Mouse (Mus musculus): ENCODE data around the gene Mtf2. TPM values are rescaled to one million over a fixed set of nuclear protein-coding genes. Genes with fewer than 3 reads are reported as not detected.
"Not testable (repeated sequence)": the region's sequence is repeated elsewhere in the genome, so short reads cannot be mapped to it uniquely, and the experiment has no call there.

Mtf2 gene
- total RNA-seq, 2 experiments from 2014 or later = 50.0 to 72.6 TPM

DNA sequence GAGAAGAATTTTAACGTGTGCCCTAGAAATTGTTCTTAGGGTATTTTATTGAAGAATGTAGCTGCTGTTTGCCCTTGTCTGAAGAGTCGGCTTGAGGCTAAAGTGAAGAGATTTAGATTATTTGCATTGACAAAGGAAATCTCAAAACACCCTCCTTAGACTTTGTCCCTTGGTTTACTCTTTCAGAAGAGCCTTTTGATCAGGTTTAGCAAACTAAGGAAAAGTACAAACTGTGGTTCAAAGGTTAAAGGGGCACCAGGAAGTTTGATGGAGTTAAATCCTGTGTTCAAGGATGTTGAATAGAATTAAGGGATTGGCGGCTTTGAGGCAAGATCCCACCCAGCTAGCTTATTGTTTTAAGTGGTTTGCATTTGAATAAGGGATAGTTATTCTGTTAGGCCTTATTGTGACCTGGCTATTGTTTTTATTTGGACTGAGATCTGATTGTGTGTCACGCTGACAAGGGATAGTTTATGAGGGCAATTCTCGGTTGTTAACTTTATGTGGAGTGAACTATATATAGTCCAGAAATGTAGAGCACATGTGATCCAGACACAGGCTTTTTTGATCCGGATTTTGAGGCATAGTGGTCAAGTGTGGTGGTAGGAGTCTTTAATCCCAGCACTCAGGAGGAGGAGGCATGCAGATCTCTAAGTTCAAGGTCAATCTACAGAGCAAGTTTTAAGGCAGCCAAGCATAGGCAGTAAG lies 11.5 kb downstream of the Mtf2 start:
- no peak for ATAC-seq (replicated peaks; ENCODE audit: low FRiP score, low TSS enrichment, poor library complexity, severe bottlenecking)

DNA sequence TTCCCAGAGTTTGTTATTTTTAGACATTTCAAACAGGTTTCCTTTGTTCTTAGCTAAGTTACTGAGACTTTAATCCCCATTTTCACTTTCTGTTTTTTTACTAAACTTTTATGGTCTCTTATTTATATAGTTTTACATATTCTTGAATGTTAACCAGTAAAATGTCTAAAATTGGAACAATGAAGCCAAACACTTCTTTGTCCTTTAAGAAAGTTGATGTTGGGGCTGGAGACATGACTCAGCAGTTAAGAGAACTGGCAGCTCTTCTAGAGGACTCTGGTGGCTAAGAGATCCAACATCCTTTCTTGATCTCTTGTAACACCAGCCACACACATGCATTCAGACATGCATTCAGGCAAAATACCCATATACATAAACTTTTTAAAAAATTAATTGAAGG lies 14.1 kb downstream of the Mtf2 start:
- ATAC-seq (replicated peaks; ENCODE audit: low FRiP score, low TSS enrichment, poor library complexity, severe bottlenecking) = no peak

DNA sequence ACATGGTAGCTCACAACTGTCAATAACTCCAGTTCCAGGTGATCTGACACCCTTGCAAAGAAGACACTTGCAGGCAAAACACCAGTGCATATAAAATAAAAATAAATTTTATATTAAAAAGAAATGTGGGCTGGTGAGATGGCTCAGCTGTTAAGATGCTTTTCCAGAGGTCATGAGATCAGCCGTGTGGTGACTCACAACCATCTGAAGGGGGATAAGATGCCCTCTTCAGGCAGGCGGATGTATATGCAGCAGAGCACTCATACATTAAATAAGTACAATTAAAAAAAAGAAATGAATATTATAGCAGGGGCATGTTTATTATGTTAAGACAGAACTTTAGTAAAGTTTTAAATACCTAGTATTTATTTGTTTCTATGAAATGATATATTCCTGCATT lies 16.9 kb downstream of the Mtf2 start:
- 0 out of 2 replicates have a peak, but pooled peaks have one; percentile 44 for ATAC-seq (replicated peaks; ENCODE audit: low FRiP score, low TSS enrichment, poor library complexity, severe bottlenecking)

GRCm38 (mm10) chr5:108085440-108085839 lies 20.0 kb downstream of the Mtf2 start:
- no peak for ATAC-seq (replicated peaks; ENCODE audit: low FRiP score, low TSS enrichment, poor library complexity, severe bottlenecking)

- not testable (repeated sequence) for ATAC-seq (replicated peaks; ENCODE audit: low FRiP score, low TSS enrichment, poor library complexity, severe bottlenecking)
These were observed 27.3 kb downstream of the Mtf2 start for GRCm38 (mm10) chr5:108092731-108093130.

DNA sequence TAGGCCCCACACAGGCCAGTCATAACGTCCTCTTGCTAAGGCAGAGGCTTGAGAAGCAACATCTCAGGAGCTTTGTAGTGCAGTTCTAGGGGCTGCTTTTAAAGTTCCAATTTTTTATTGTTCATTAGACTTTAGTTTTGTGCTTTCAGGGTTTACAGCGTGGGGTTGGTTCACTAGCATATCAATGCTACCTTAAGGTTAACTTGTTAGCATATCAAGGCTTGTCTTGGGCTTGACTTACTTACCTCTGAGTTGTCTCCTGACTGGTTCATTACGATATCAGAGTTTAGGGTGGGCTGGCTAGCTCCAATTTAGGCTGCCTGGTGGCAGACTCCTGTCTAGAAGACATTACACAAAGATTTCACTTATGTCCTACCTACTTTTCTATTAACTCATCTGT lies 32.2 kb downstream of the Mtf2 start:
- ATAC-seq (replicated peaks; ENCODE audit: low FRiP score, low TSS enrichment, poor library complexity, severe bottlenecking) = no peak

GRCm38 (mm10) chr5:108100196-108100595 lies 34.7 kb downstream of the Mtf2 start:
- ATAC-seq (replicated peaks; ENCODE audit: low FRiP score, low TSS enrichment, poor library complexity, severe bottlenecking) = no peak

DNA sequence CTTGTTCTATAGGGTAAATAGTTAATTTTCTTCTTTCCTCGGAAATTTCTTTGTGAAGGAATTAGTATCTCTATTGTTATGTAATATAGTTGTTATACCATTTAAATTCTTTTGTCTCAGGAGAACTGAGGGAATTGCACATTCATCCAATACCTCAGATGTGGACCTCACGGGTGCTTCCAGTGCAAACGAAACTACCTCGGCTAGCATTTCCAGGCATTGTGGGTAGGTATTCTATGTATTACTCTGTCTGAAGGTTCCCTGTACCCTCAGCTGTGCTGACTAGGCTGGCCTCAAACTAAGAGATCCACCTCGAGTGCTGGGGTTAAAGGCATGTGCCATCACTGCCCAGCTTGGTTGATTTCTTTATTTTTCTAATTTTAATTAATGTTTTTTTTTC lies 38.8 kb downstream of the Mtf2 start:
- no peak for ATAC-seq (replicated peaks; ENCODE audit: low FRiP score, low TSS enrichment, poor library complexity, severe bottlenecking)

DNA sequence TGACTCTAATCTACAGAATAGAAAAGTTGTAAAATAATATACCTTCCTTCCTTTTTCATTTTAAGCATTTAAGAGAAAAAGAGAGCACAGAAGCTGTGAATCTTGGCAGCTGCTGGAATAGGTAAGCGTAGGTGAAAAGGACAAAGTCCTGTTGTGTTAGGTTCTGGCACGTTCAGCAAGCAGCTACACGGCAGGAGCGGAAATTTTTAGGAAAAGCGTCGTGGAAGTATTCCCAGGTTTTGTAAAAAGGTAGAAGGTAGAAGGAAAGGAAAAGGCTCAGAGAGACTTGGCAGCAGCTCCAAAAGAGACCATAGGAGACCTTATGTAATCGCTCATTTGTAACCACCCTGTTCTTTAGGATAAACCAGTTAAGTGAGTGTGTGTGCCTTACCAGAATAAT lies 43.9 kb downstream of the Mtf2 start:
- no peak for ATAC-seq (replicated peaks; ENCODE audit: low FRiP score, low TSS enrichment, poor library complexity, severe bottlenecking)

- ATAC-seq (replicated peaks; ENCODE audit: low FRiP score, low TSS enrichment, poor library complexity, severe bottlenecking) = no peak
These were observed 52.2 kb downstream of the Mtf2 start for GRCm38 (mm10) chr5:108117693-108118092.

DNA sequence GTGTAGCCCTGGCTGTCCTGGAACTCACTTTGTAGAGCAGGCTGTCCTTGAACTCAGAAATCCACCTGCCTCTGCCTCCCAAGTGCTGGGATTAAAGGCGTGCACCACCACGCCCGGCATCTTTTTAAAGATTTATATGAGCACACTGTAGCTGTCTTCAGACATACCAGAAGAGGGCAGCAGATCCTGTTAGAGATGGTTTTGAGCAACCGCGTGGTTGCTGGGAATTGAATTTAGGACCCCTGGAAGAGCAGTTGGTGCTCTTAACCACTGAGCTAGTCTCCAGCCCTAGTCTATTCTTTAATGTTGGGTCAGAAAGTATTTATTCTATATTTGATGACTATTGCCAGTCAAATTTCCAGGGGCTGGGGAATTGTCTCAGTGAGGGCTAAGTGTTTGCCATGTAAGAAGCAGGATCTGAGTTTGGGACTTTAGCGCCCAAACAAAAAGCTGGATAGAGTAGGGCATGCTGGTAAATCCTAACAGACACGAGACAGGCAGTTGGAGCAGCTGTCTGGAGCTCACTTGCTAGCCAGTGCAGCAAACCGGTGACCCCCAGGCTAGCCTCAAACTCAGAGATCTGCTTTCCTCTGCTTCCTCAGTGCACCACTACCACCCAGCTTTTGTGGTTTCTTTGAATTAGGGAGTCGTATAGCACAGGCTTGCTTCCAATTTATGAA lies 54.9 kb downstream of the Mtf2 start:
- no peak for ATAC-seq (replicated peaks; ENCODE audit: low FRiP score, low TSS enrichment, poor library complexity, severe bottlenecking)

DNA sequence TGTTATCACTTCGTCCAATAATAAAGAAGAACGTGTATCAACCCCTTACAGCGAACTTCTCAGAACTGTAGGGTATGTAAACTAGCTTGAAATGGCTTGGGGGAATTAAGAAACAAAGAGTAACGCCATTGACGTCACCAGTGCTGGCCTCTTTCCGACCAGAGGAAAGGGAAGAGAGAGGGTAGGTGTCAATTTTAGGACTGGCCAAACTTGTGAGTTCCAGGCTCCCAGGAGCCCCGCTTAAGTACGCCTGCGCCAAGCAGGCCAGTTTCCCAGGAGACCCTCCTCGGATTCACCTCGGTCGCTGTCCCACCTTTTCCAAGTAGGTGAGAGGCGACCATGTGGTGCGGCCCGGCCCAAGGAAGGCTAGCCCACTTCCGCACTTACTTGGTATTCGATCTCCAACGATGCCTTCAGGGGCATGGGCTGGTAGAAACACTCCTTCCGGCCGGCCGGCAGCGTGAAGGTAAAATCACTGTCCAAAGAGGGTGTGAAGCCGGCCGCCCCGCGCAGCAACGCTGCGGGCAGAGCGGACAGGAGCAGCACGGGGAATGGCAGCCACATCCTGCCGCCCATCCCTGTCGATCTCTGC lies 66.5 kb downstream of the Mtf2 start:
- ATAC-seq (replicated peaks; ENCODE audit: low FRiP score, low TSS enrichment, poor library complexity, severe bottlenecking) = peak; percentile 46

DNA sequence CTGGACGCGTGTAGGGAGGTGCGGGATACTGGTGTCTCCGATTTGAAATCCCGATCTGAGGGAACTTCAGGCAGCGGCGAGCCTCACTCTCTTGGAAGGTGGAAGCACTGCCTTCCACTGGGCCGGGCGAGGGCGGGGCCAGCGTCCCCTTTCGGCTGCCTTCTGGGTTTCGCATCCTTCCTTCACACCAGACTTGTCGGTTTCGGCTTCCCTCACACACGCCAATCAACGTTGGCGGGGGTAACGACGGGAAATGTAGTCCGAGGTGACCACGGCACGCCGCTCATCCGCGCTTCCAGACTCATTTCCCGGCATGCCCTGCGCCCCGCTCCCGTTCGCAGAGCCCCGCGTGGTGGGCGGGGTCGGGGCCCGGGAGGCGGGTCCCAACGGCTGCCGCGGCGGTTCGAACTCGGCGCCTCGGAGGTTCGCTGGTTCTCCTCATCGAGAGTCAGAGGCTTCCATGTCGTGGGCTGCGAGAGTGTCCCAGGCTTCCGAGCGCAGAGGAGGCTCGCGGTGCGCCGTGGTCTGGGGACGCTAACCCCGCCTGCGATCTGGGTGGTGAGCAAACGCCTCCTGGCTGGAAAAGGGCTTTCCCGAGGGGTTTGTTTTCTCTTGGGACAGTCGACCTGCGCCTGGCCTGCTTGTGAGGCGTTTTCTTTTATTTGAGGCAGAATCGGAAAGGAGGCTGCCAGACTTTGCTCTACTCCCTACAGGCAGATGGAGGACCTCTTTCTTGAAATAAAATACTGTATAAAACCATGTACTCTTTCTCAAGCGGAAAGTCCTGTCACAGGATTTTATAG lies 67.2 kb downstream of the Mtf2 start, which contains the start of the genes Tmed5 and Ccdc18:
Gene Tmed5, minus strand, starts transcription at position 180 of the 803 bp plus-strand sequence.
Gene Ccdc18, plus strand, starts transcription at position 435 of the 803 bp plus-strand sequence.
- ATAC-seq (replicated peaks; ENCODE audit: low FRiP score, low TSS enrichment, poor library complexity, severe bottlenecking) = peak; percentile 98

DNA sequence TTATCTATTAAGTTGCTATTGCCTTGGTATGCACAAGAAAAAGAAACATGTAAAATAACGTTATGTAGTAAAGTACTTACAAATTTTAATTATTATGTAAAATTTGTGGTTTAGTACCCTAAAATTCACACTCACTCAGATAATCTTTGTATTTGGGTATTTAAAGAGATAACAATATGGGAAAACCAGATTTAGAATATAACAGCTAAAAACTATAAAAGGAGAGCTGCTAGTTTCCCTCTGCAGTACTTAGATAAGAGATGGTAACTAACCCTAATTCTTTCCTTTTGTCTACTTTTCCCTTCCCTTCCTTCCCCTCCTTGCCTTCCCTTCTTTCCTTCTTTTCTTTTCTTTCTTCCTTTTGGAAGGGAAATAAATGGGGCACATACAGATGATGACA lies 87.1 kb downstream of the Mtf2 start:
- ATAC-seq (replicated peaks; ENCODE audit: low FRiP score, low TSS enrichment, poor library complexity, severe bottlenecking) = no peak

Other genes with a start within 250 kb of the Mtf2 start
- not detected in 2 replicates for gene Ube2d2b, start 235.6 kb upstream of the Mtf2 start, total RNA-seq (2014; fragmentation: Nextera tagmentation)
- not detected in 2 replicates for gene Ube2d2b, start 235.6 kb upstream of the Mtf2 start, total RNA-seq (2017)
- 24.7 and 26.1 TPM in 2 replicates for gene Evi5, start 190.6 kb upstream of the Mtf2 start, total RNA-seq (2014; fragmentation: Nextera tagmentation)
- 14.4 and 20.7 TPM in 2 replicates for gene Evi5, start 190.6 kb upstream of the Mtf2 start, total RNA-seq (2017)
- gene Rpl5, start 165.2 kb upstream of the Mtf2 start, total RNA-seq (2014; fragmentation: Nextera tagmentation) = 494 and 673 TPM in 2 replicates
- gene Rpl5, start 165.2 kb upstream of the Mtf2 start, total RNA-seq (2017) = 307 and 371 TPM in 2 replicates
- gene Fam69a, start 78.6 kb upstream of the Mtf2 start, total RNA-seq (2014; fragmentation: Nextera tagmentation) = 29.1 and 44.1 TPM in 2 replicates
- gene Fam69a, start 78.6 kb upstream of the Mtf2 start, total RNA-seq (2017) = 19.2 and 23.6 TPM in 2 replicates
- 35.9 and 38.7 TPM in 2 replicates for gene Tmed5, start 66.9 kb downstream of the Mtf2 start, total RNA-seq (2014; fragmentation: Nextera tagmentation)
- 77.0 and 81.2 TPM in 2 replicates for gene Tmed5, start 66.9 kb downstream of the Mtf2 start, total RNA-seq (2017)
- 17.3 and 17.5 TPM in 2 replicates for gene Ccdc18, start 67.2 kb downstream of the Mtf2 start, total RNA-seq (2014; fragmentation: Nextera tagmentation)
- gene Ccdc18, start 67.2 kb downstream of the Mtf2 start, total RNA-seq (2017) = 25.7 and 35.0 TPM in 2 replicates
- 55.9 and 61.8 TPM in 2 replicates for gene Dr1, start 203.2 kb downstream of the Mtf2 start, total RNA-seq (2014; fragmentation: Nextera tagmentation)
- 53.3 and 83.8 TPM in 2 replicates for gene Dr1, start 203.2 kb downstream of the Mtf2 start, total RNA-seq (2017)
- 6.2 and 8.8 TPM in 2 replicates for gene Pigg, start 246.9 kb downstream of the Mtf2 start, total RNA-seq (2014; fragmentation: Nextera tagmentation)
- gene Pigg, start 246.9 kb downstream of the Mtf2 start, total RNA-seq (2017) = 10.8 and 11.0 TPM in 2 replicates

Measured in megakaryocyte-erythroid progenitor cell, adult 5-6 weeks (primary cell).